Mouse (Mus musculus): ENCODE measurements around the gene Inpp5d. TPM values are rescaled to one million over a fixed set of nuclear protein-coding genes. Genes with fewer than 3 reads are reported as not detected.
A peak's percentile ranks its signal among the peaks of the same experiment; 100 is the strongest.

Inpp5d gene
- total RNA-seq, 2 experiments from 2014 or later, result 14.1 to 17.8 TPM

DNA sequence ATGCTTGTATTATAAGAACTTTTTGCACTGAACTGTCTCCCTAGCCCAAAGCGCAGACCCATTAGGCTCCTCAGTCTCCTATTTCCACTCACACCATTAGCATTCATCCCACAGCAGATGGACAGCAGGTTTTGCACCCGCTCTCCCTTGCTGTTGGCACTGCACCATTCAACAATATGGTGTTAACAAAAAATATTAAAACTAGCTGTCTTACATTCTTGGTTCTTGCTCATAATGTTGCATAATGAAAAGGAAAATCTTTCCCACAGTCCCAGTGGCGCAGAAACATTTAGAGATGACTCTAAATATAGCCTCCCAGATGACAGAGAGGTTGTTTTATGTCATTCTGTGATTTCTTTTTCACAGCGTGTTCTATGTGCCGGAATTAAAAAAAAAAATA lies 113.1 kb downstream of the Inpp5d start:
- DNase-seq (ENCODE audit: extremely low spot score in 1 of 2, low spot score in 2 of 2), result no peak
- intact Hi-C loops (cut with DNase I), result no loop called here

DNA sequence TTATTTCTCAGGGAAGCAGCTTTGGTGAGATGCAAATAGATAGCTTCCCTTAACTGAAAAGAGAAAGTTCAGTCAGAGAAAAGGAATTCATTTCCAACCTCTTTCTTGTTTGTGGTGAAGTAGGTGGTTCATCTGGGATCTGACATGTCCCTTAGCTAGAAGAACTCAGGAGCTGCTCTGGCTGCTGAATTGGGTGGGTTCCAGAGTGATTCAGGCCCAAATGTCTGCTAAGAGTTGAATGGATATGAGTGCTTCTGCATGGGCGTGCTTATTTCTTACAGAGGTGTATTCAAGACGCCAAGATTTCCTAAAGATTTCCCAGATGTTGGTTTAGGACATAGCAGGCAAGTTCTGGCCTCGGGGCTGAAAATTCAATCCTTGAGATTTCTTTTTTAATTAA lies 114.0 kb downstream of the Inpp5d start:
- intact Hi-C loops (cut with DNase I), result no loop called here
- DNase-seq (ENCODE audit: extremely low spot score in 1 of 2, low spot score in 2 of 2), result no peak

DNA sequence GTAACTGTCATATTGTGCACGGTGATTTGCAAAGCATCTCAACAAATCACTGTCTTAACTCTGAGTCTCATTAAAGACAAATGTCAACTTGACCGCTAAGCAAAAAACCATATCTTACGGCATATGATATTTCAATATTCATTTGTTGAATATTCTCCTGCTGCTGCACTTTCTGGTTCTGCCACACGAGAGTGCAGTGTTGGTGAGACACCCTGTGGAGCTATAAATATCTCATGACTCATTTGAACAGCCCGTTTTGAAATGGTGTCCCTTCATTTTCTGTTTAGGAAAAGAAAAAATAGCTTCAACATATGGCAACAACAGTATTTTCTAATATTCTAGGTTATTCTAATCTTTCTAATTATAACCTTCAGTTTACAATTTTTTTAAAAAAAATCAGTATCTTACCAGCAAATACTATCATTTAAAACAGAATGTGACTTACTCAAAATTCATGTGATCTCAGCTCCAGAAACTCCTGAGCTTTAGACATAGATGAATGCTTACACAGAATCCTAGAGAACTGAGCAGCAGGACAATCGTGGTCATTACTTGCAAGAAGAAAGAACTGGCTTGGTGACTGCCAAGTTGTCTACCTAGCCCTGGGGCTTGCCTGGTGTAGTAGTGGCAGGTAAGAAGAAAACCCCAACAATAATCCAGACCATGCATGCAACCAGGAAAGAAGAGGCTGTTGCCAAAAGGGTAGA lies 120.6 kb downstream of the Inpp5d start:
- intact Hi-C loops (cut with DNase I), result no loop called here
- no peak for DNase-seq (ENCODE audit: extremely low spot score in 1 of 2, low spot score in 2 of 2)

DNA sequence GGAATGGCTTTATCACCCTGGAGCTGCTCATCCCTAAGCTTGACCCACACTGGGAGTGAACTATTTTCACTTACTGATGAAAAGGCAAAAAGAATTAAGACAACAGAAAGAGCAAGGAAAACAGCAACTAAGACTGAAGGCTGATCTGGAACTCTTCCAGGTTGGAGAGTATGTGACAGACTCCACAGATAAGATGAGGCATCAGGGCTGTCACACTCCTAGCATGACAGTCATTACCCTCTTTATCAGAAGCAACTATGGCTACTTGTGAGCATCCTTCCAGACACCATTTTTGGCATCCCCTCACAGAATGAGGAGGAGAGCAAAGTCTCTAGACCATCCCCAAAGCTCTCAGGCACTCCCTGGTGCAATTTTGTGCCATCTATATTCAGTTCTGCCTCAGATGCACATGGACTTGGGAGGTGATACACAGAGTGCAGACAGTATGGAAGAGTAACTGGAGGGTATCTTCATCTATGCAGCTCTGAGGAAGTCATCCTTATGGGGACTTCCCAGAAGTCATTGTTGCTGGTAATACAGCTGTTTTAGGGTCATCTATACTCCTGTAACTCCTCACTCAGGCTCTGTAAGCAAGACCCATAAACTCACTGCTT lies 129.4 kb downstream of the Inpp5d start:
- intact Hi-C loops (cut with DNase I), result no loop called here
- no peak for DNase-seq (ENCODE audit: extremely low spot score in 1 of 2, low spot score in 2 of 2)

DNA sequence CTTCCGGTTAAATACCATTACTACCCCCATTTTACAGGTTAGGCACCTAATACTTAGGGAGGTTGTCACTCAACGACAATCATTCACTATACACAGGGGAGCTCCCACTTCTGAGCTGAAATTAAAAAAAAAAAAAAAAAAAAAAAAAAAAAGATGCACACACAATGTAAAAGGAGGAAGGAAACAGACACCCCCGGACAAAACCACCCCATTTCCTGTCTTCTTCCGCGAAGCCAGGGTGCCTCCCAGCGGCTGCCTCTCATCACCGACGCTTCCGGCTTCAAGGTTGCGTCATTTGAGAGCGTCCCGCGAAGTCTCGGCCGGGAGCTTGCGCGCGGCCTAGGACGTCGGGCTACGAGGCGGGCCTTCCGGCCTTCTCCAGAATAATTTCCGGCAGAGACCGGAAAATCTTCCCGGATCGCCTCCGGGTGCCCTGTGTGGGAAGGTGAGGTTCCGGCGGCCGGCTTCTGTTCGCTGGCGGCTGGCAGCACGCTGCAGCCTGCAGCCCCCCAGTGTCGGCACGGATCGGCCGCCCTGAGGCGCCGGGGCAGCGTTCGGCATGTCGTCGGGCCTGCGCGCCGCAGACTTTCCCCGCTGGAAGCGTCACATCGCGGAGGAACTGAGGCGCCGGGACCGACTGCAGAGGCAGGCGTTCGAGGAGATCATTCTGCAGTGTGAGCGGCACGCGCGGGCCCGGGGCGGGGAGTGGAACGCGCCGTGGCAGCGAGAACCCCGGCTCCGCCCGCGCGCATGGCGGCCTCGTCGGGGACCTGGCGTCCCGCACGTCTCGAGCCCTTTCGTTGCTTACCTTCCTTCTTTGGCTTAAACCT lies 135.7 kb downstream of the Inpp5d start, which contains the start of gene Atg16l1:
Atg16l1 (plus strand) TSS at position 230 of the 830 bp plus-strand sequence.
- peak; percentile 95 for DNase-seq (ENCODE audit: extremely low spot score in 1 of 2, low spot score in 2 of 2)
- intact Hi-C loops (cut with DNase I), result loop anchor here (5.0 kb wide), 1 partner anchor 309 kb away; no protein-coding TSS in a partner anchor

DNA sequence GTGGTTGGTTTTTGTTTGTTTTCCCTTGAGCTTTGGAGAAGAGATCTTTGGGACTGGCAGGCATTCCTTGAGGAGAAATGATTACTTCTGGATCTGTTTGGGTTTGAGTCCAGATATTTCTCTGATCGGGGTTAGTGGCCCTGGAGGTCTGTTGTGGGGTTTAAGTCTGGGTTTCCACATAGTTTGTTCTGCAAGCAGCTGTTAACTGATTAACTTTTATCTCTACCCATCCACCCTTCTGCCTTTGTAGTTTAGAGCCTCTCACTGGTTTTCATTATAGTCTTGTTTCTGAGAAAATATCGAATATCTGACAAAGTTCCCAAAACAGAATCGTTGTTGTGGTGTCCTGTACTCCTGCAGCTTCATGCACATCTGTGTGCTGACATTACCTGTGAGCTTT lies 143.7 kb downstream of the Inpp5d start:
- DNase-seq (ENCODE audit: extremely low spot score in 1 of 2, low spot score in 2 of 2), result no peak
- intact Hi-C loops (cut with DNase I), result no loop called here

DNA sequence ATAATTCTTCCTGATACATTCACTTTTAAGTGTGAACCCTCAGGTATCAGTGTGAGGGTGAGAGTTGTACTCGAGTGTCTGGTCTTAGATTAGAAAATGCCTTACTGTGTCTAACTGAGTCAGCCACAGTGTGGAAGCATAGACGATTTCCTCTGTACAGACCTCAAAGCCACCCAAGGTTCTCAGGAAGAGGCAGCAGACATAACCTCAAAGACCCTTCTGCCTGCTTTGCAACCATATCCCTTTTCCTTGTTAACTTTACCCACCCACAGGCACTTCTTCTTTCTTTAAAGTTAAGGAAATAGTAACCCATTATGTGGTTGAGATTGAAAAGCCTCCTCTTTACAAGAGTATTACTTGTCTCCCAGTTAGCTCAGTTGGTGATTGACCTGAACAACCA lies 145.6 kb downstream of the Inpp5d start:
- no peak for DNase-seq (ENCODE audit: extremely low spot score in 1 of 2, low spot score in 2 of 2)
- intact Hi-C loops (cut with DNase I), result loop anchor here (5.0 kb wide), 2 partner anchors 157 to 343 kb away; no protein-coding TSS in a partner anchor

DNA sequence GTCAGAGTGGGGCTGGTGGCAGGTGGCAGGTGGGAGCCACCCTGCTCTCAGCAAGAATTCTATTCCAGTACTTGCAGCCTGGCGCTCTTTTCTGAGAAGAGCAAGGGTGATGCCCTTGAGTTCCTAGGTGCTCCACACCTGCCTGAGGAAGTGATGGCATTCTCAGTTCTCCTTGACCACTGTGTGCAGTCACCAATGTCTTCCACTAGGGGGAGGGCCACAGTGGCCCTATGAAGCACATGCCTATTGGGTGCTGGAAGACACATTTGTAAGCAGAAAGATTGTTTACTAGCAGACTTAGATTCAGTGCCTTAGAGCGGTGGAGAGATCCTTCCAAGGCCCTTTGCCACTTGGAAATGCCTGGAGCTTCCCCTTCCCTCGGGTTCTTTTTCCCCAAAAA lies 146.1 kb downstream of the Inpp5d start:
- intact Hi-C loops (cut with DNase I), result loop anchor here (5.0 kb wide), 2 partner anchors 156 to 344 kb away; no protein-coding TSS in a partner anchor
- DNase-seq (ENCODE audit: extremely low spot score in 1 of 2, low spot score in 2 of 2), result no peak

DNA sequence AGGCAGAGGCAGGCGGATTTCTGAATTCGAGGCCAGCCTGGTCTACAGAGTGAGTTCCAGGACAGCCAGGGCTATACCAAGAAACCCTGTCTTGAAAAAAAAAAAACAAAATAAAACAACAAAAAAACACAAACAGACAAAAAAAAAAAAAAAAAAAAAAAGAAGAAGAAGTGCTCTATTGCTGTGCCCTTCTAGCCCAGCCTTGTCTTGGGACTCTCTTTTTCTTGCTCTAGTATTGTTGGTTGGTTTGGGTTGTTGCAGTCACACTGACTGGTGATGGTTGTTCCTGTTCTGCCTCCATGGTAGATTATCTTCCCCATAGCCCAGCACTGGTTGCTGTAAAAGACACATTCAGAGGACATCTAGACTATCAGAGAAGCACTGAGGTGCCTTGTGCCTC lies 149.2 kb downstream of the Inpp5d start:
- DNase-seq (ENCODE audit: extremely low spot score in 1 of 2, low spot score in 2 of 2), result no peak
- intact Hi-C loops (cut with DNase I), result loop anchor here (5.0 kb wide), 2 partner anchors 153 to 347 kb away; no protein-coding TSS in a partner anchor

Other genes starting within 250 kb of the Inpp5d start
- 1 to 10 TPM; 1.2 to 1.9 TPM for gene Kcnj13, start 225.6 kb upstream of the Inpp5d start, total RNA-seq (2021)
- not detected for gene Snorc, start 150.0 kb upstream of the Inpp5d start, total RNA-seq (2021)
- gene Neu2, start 110.4 kb upstream of the Inpp5d start, total RNA-seq (2021), result 1 to 10 TPM; 2.3 to 2.4 TPM
- 100 to 1,000 TPM; 198 to 200 TPM for gene Ngef, start 46.4 kb upstream of the Inpp5d start, total RNA-seq (2021)
- 10 to 100 TPM; 68.3 to 71.0 TPM for gene Atg16l1, start 135.6 kb downstream of the Inpp5d start, total RNA-seq (2021)
- 1 to 10 TPM; 1.5 to 1.9 TPM for gene Sag, start 183.4 kb downstream of the Inpp5d start, total RNA-seq (2021)
- gene Dgkd, start 233.0 kb downstream of the Inpp5d start, total RNA-seq (2021), result 100 to 1,000 TPM; 140 to 160 TPM